Mouse (Mus musculus): Measurements from ENCODE around the gene Fhit. TPM values are rescaled to one million over a fixed set of nuclear protein-coding genes. Genes with fewer than 3 reads are reported as not detected.

Gene Fhit
- polyA plus RNA-seq, 1 experiment from 2014 or later, result 7.6 TPM

DNA sequence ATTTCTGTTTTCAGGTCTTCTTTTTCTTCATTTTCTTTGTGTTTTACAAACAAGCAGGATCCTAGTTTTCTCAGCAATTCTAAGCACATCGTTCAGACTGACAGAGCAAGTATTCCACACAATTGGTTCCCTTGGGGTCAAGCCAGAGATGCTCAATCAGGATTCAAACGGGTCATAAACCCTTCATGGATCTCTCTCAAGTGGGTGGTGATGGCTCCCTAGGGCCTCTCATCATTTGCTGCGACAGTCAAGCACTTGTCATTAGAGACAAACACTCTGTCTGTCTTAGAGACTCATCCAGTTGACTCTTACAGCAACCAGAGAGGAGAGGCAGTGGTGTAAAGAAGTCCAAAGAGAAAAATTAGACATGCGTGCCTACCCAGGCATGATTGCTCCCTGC is 948.6 kb downstream of the Fhit start:
- no peaks in the 10 kb centered on the region for H3K36me3 ChIP-seq (ENCODE audit: control insufficient read depth, insufficient read depth)
- no peak for ATAC-seq
- WGBS, result 70% methylated on average over 4 of the region's 4 CpGs
- no peak overlapping the region for H3K4me2 ChIP-seq (ENCODE audit: low read length)
- H3K27ac ChIP-seq (ENCODE audit: low read length), result no peak overlapping the region
- no peaks in the 10 kb centered on the region for H3K4me1 ChIP-seq (replicated peaks; ENCODE audit: control insufficient read depth, insufficient read depth, low read length)
- H3K9ac ChIP-seq (replicated peaks; ENCODE audit: low read depth, low read length), result no peak overlapping the region
- H3K27me3 ChIP-seq (replicated peaks; ENCODE audit: control insufficient read depth, insufficient read depth, low read length), result no peaks in the 10 kb centered on the region
- no peak overlapping the region for H3K4me3 ChIP-seq (replicated peaks; ENCODE audit: low read length)
- no peaks in the 10 kb centered on the region for H3K9me3 ChIP-seq (ENCODE audit: control insufficient read depth, low read length)

- Histone ChIP-seq H3K9ac (replicated peaks; ENCODE audit: low read depth, low read length) (no peak overlapping the region), H3K4me3 (replicated peaks; ENCODE audit: low read length) (no peak overlapping the region), H3K4me2 (ENCODE audit: low read length) (no peak overlapping the region), H3K9me3 (ENCODE audit: control insufficient read depth, low read length) (no peaks in the 10 kb centered on the region), H3K27ac (ENCODE audit: low read length) (no peak overlapping the region), H3K27me3 (replicated peaks; ENCODE audit: control insufficient read depth, insufficient read depth, low read length) (no peaks in the 10 kb centered on the region), H3K36me3 (ENCODE audit: control insufficient read depth, insufficient read depth) (no peaks in the 10 kb centered on the region), H3K4me1 (replicated peaks; ENCODE audit: control insufficient read depth, insufficient read depth, low read length) (no peaks in the 10 kb centered on the region)
- WGBS, result 63% methylated on average over 5 of the region's 5 CpGs
- ATAC-seq, result no peak
These were observed 950.7 kb downstream of the Fhit start for GRCm38 (mm10) chr14:10211184-10211583.

GRCm38 (mm10) chr14:10209007-10209406 is 952.8 kb downstream of the Fhit start:
- 90% methylated on average over 3 of the region's 3 CpGs for WGBS
- Histone ChIP-seq H3K9me3 (ENCODE audit: control insufficient read depth, low read length) (no peaks in the 10 kb centered on the region), H3K4me1 (replicated peaks; ENCODE audit: control insufficient read depth, insufficient read depth, low read length) (no peaks in the 10 kb centered on the region), H3K4me3 (replicated peaks; ENCODE audit: low read length) (no peak overlapping the region), H3K36me3 (ENCODE audit: control insufficient read depth, insufficient read depth) (no peaks in the 10 kb centered on the region), H3K9ac (replicated peaks; ENCODE audit: low read depth, low read length) (no peak overlapping the region), H3K4me2 (ENCODE audit: low read length) (no peak overlapping the region), H3K27me3 (replicated peaks; ENCODE audit: control insufficient read depth, insufficient read depth, low read length) (no peaks in the 10 kb centered on the region), H3K27ac (ENCODE audit: low read length) (no peak overlapping the region)
- no peak for ATAC-seq

DNA sequence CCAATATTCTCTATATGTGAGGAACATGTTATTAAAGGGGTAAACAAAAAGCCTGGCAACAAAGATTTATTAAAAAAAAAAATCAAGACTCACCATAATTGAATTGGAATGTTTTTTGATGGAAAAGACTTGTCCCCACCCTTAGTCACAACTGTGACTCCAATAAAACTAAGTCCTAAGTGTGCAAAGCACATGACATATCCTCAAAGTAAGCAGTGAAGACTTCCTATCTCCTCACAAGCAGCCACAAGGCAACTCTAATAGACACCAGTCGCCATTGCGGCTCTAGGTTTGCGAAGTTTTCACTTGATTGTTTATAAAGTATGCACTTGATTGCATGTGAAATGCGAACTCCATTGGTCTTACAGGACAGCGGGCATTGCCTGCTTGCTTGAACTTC is 956.1 kb downstream of the Fhit start:
- Histone ChIP-seq H3K4me2 (ENCODE audit: low read length) (no peak overlapping the region), H3K9ac (replicated peaks; ENCODE audit: low read depth, low read length) (no peak overlapping the region), H3K4me1 (replicated peaks; ENCODE audit: control insufficient read depth, insufficient read depth, low read length) (no peaks in the 10 kb centered on the region), H3K36me3 (ENCODE audit: control insufficient read depth, insufficient read depth) (no peaks in the 10 kb centered on the region), H3K4me3 (replicated peaks; ENCODE audit: low read length) (no peak overlapping the region), H3K27ac (ENCODE audit: low read length) (no peak overlapping the region), H3K9me3 (ENCODE audit: control insufficient read depth, low read length) (no peaks in the 10 kb centered on the region), H3K27me3 (replicated peaks; ENCODE audit: control insufficient read depth, insufficient read depth, low read length) (no peaks in the 10 kb centered on the region)
- WGBS, result 96% methylated on average over 5 of the region's 5 CpGs
- no peak for ATAC-seq

- Histone ChIP-seq H3K4me2 (ENCODE audit: low read length) (no peak overlapping the region), H3K4me1 (replicated peaks; ENCODE audit: control insufficient read depth, insufficient read depth, low read length) (no peaks in the 10 kb centered on the region), H3K27me3 (replicated peaks; ENCODE audit: control insufficient read depth, insufficient read depth, low read length) (no peaks in the 10 kb centered on the region), H3K9ac (replicated peaks; ENCODE audit: low read depth, low read length) (no peak overlapping the region), H3K27ac (ENCODE audit: low read length) (no peak overlapping the region), H3K36me3 (ENCODE audit: control insufficient read depth, insufficient read depth) (no peaks in the 10 kb centered on the region), H3K9me3 (ENCODE audit: control insufficient read depth, low read length) (no peaks in the 10 kb centered on the region), H3K4me3 (replicated peaks; ENCODE audit: low read length) (no peak overlapping the region)
- ATAC-seq, result no peak
- WGBS, result 91% methylated on average over 4 of the region's 4 CpGs
These were observed 956.5 kb downstream of the Fhit start for GRCm38 (mm10) chr14:10205290-10205689.

DNA sequence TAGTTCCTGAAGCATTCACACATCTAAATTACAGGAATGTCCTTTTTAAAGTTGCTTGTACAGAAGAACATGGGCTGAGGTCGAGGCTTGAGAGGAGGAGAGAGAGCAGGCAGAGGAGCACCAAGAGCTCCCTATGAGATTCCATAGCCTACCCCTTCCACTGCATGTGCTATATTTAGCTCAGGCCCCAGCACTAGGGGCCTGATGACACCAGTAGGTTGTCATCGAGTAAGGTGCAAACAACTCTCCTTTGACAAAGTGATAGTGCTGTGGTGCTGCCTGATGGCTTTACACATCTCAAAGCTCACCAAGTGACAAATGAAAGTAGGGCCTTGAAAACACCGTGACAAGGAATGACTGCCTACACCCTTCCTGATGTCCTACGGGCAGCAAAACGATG is 967.7 kb downstream of the Fhit start:
- no peak overlapping the region for H3K9ac ChIP-seq (replicated peaks; ENCODE audit: low read depth, low read length)
- H3K4me2 ChIP-seq (ENCODE audit: low read length), result no peak overlapping the region
- ATAC-seq, result no peak
- H3K36me3 ChIP-seq (ENCODE audit: control insufficient read depth, insufficient read depth), result no peaks in the 10 kb centered on the region
- no peak overlapping the region for H3K4me3 ChIP-seq (replicated peaks; ENCODE audit: low read length)
- H3K9me3 ChIP-seq (ENCODE audit: control insufficient read depth, low read length), result no peaks in the 10 kb centered on the region
- H3K27me3 ChIP-seq (replicated peaks; ENCODE audit: control insufficient read depth, insufficient read depth, low read length), result no peaks in the 10 kb centered on the region
- no peaks in the 10 kb centered on the region for H3K4me1 ChIP-seq (replicated peaks; ENCODE audit: control insufficient read depth, insufficient read depth, low read length)
- 76% methylated on average over 5 of the region's 5 CpGs for WGBS
- no peak overlapping the region for H3K27ac ChIP-seq (ENCODE audit: low read length)

DNA sequence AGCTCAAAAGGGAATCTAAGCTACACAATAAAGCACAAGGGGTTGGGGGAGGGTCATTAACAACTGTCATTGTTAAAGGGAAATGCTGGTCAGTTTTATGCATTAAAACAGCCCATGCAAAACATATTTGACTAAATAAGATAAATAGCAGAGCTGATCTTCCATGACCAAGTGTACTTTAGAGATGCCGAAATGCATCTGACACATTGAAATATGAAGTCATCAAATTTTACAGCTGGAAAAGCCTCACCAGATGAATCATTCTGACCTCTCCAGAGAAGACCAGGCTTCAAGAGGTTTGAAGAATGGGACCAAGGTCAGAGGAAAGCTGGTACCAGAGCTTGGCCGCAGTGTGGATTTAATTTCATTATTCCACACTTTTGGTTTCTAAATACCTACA is 990.1 kb downstream of the Fhit start:
- no peak for ATAC-seq
- no peak overlapping the region for H3K9ac ChIP-seq (replicated peaks; ENCODE audit: low read depth, low read length)
- no peak overlapping the region for H3K4me3 ChIP-seq (replicated peaks; ENCODE audit: low read length)
- H3K4me1 ChIP-seq (replicated peaks; ENCODE audit: control insufficient read depth, insufficient read depth, low read length), result peaks cover 3% of the 10 kb centered on the region; the same call in 1 of the 2 replicates
- H3K27ac ChIP-seq (ENCODE audit: low read length), result no peak overlapping the region
- no peaks in the 10 kb centered on the region for H3K27me3 ChIP-seq (replicated peaks; ENCODE audit: control insufficient read depth, insufficient read depth, low read length)
- no peaks in the 10 kb centered on the region for H3K9me3 ChIP-seq (ENCODE audit: control insufficient read depth, low read length)
- 81% methylated on average over 2 of the region's 2 CpGs for WGBS
- H3K4me2 ChIP-seq (ENCODE audit: low read length), result no peak overlapping the region
- H3K36me3 ChIP-seq (ENCODE audit: control insufficient read depth, insufficient read depth), result no peaks in the 10 kb centered on the region

- peak; percentile 71 for ATAC-seq
- Histone ChIP-seq H3K4me1 (replicated peaks; ENCODE audit: control insufficient read depth, insufficient read depth, low read length) (peaks cover 3% of the 10 kb centered on the region; the same call in 1 of the 2 replicates), H3K4me2 (ENCODE audit: low read length) (no peak overlapping the region), H3K27ac (ENCODE audit: low read length) (0 out of 2 replicates have a peak overlapping the region, but pooled peaks have one; percentile 45), H3K9me3 (ENCODE audit: control insufficient read depth, low read length) (no peaks in the 10 kb centered on the region), H3K36me3 (ENCODE audit: control insufficient read depth, insufficient read depth) (no peaks in the 10 kb centered on the region), H3K27me3 (replicated peaks; ENCODE audit: control insufficient read depth, insufficient read depth, low read length) (no peaks in the 10 kb centered on the region), H3K9ac (replicated peaks; ENCODE audit: low read depth, low read length) (no peak overlapping the region), H3K4me3 (replicated peaks; ENCODE audit: low read length) (no peak overlapping the region)
- WGBS, result 9% methylated on average over 6 of the region's 6 CpGs
These were observed 995.0 kb downstream of the Fhit start for GRCm38 (mm10) chr14:10166641-10167429.

DNA sequence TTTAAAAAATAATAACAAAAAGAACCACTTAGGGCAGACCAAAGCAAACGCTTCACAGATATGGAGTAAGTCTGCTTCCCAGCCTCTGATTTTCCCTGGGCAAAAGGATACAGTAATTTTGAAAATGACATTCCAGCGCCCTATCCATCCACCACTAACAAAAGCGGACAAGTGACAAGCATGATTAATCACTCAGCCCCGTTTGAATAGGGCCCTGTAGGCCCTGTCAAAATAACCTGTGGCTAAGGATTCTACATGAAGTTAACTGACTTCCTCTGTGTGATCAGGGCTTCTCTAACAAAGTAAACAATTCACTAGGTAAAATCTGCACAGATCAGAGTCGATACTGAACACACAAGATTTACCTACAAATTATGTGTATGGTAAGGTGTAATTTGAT is 1012.0 kb downstream of the Fhit start:
- WGBS, result 49% methylated on average over 5 of the region's 5 CpGs
- Histone ChIP-seq H3K27ac (ENCODE audit: low read length) (no peak overlapping the region), H3K4me1 (replicated peaks; ENCODE audit: control insufficient read depth, insufficient read depth, low read length) (no peaks in the 10 kb centered on the region), H3K27me3 (replicated peaks; ENCODE audit: control insufficient read depth, insufficient read depth, low read length) (no peaks in the 10 kb centered on the region), H3K9me3 (ENCODE audit: control insufficient read depth, low read length) (no peaks in the 10 kb centered on the region), H3K4me2 (ENCODE audit: low read length) (no peak overlapping the region), H3K9ac (replicated peaks; ENCODE audit: low read depth, low read length) (no peak overlapping the region), H3K36me3 (ENCODE audit: control insufficient read depth, insufficient read depth) (no peaks in the 10 kb centered on the region), H3K4me3 (replicated peaks; ENCODE audit: low read length) (no peak overlapping the region)
- no peak for ATAC-seq

DNA sequence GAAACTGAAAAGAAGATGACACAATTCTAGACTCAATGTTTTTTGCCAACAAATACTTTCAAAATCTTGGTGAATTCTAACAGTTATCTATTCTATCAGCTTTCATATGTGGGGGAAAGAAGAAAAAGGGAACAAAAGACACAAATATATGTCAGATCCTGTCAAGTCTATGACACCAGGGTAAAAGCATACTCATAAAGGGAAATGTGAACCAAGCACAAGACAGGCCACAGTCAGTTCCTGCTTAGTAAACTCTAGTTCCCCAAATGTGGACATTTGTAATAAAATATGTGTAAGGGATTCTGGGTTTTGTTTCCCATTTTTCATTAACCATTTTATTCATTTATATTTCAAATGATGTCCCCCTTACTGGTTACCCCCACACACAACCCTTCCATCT is 1022.5 kb downstream of the Fhit start:
- Histone ChIP-seq H3K4me2 (ENCODE audit: low read length) (no peak overlapping the region), H3K9me3 (ENCODE audit: control insufficient read depth, low read length) (no peaks in the 10 kb centered on the region), H3K4me1 (replicated peaks; ENCODE audit: control insufficient read depth, insufficient read depth, low read length) (no peaks in the 10 kb centered on the region), H3K27ac (ENCODE audit: low read length) (no peak overlapping the region), H3K9ac (replicated peaks; ENCODE audit: low read depth, low read length) (no peak overlapping the region), H3K36me3 (ENCODE audit: control insufficient read depth, insufficient read depth) (no peaks in the 10 kb centered on the region), H3K27me3 (replicated peaks; ENCODE audit: control insufficient read depth, insufficient read depth, low read length) (no peaks in the 10 kb centered on the region), H3K4me3 (replicated peaks; ENCODE audit: low read length) (no peak overlapping the region)
- ATAC-seq, result no peak

Data from forebrain, embryonic 16.5 days (tissue).